Mouse (Mus musculus): ENCODE results near the gene Cdkn2aip. TPM values are rescaled to one million over a fixed set of nuclear protein-coding genes. Genes with fewer than 3 reads are reported as not detected.

Gene Cdkn2aip
- polyA plus RNA-seq, 2 experiments = 11.6 to 22.3 TPM

DNA sequence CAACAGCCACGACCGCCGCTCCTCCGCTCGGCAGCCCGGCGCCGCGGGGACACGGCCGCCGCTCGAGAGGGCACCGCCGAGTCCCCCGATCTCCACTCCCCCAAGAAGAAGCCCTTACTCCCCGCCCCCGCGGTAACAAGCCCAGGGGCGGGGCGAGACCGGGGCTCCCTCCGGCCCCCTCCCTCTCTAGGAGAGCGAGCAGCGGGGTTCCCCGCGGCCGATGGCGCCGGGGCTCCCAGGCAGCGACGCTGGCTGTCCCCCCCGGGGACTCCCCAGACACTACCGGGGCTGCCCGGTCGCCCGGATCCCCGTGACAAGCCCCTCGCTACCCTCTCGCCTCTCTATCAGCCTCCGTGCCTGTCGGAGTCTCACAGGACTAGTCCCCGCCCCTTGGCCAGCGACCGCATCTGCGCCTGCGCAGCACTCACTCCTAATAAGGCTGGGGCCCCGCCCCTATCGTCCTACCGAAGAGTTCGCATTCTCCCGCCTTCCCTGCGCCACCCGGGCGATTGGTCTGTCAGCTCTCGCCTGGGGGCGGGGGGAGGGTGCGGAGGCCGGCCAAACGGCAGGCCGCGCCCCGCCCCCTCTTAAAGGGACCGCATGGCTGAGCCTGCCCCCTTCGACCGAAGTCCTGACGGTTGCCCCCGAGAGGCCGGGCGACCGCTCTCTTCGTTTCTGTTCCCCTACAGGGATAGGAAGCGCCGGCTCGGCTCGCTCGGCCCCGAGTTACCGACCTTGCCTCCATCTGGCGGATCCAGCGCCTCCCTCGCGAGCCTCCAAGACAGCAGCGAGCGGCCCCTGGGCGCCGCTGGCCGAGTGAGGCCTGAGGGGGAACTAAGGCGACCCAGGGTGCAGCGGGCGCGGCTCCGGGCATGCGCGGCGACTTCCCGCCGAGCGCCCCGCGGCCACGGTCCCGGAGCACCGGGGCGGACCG is 38.7 kb downstream of the Cdkn2aip start, which contains the start of gene Ing2:
Ing2 (minus strand) TSS at position 780 of the 934 bp plus-strand sequence.
- DNase-seq (ENCODE audit: low spot score) (peak; percentile 100), ATAC-seq (ENCODE audit: low FRiP score, low read depth) (peak; percentile 92)
- H3K27me3 ChIP-seq (ENCODE audit: control insufficient read depth, insufficient read depth, low read length) = no peaks in the 10 kb centered on the region
- peak; percentile 55; the same call in 1 of the 2 replicates for TF ChIP-seq POLR2A (IDR thresholded peaks at IDR 0.05; ENCODE audit: borderline replicate concordance, extremely low read depth, insufficient read depth, insufficient read length)
- peak within 1 kb of the TSS; percentile 64 for H3K4me2 ChIP-seq (replicated peaks; ENCODE audit: low read depth, low read length, severe bottlenecking)
- peak within 1 kb of the TSS; percentile 89 for H3K4me3 ChIP-seq (replicated peaks; ENCODE audit: low read length)
- peaks cover 11% of the 10 kb centered on the region for H3K4me1 ChIP-seq (ENCODE audit: control insufficient read depth, insufficient read depth, low read length)
- WGBS = 1% methylated on average over 64 of the region's 106 CpGs
- peak within 1 kb of the TSS; percentile 91 for H3K27ac ChIP-seq (replicated peaks; ENCODE audit: low read depth, low read length)
- no peaks in the 10 kb centered on the region for H3K36me3 ChIP-seq (ENCODE audit: control insufficient read depth, insufficient read depth, low read length)
- peak within 1 kb of the TSS; percentile 84 for H3K9ac ChIP-seq (ENCODE audit: low read depth, low read length, severe bottlenecking)
- H3K9me3 ChIP-seq (ENCODE audit: control insufficient read depth, low read length) = no peaks in the 10 kb centered on the region

DNA sequence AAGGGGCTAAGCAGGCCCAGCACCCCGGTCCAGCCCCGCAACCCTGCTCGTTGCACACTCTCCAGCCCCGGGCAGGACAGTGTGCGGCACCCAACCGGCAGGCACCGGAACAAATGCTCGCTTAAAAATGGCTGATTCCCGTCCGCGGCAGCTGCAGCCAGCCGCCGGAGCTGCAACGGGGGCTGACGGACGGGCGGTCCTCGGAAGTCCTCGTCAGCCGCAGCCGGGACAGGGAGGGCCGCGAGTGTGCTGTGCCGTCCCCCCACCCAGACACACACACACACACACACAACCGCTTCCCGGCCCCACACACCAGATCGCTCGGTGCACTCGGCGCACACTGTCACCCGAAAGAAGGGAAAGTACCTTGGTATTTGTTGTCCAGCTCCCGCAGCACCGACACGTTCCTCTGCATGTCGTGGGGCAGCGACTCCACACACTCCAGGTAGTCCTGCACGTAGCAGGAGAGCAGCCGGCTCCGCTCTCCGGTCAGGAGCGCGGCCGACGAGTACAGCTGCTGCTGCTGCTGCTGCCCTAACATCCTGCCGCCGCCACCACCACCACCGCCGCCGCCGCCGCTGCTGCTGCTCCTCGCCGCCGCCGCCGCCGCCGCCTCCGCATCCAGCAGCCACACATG is 39.5 kb downstream of the Cdkn2aip start:
- ATAC-seq (ENCODE audit: low FRiP score, low read depth) (no peak), DNase-seq (ENCODE audit: low spot score) (no peak)
- H3K9me3 ChIP-seq (ENCODE audit: control insufficient read depth, low read length) = no peaks in the 10 kb centered on the region
- peak overlapping the region; percentile 81 for H3K9ac ChIP-seq (ENCODE audit: low read depth, low read length, severe bottlenecking)
- H3K36me3 ChIP-seq (ENCODE audit: control insufficient read depth, insufficient read depth, low read length) = no peaks in the 10 kb centered on the region
- peak overlapping the region; percentile 89 for H3K4me3 ChIP-seq (replicated peaks; ENCODE audit: low read length)
- peak overlapping the region; percentile 82 for H3K27ac ChIP-seq (replicated peaks; ENCODE audit: low read depth, low read length)
- no peaks in the 10 kb centered on the region for H3K27me3 ChIP-seq (ENCODE audit: control insufficient read depth, insufficient read depth, low read length)
- H3K4me2 ChIP-seq (replicated peaks; ENCODE audit: low read depth, low read length, severe bottlenecking) = peak overlapping the region; percentile 63
- TF ChIP-seq POLR2A (IDR thresholded peaks at IDR 0.05; ENCODE audit: borderline replicate concordance, extremely low read depth, insufficient read depth, insufficient read length) = no peak
- peaks cover 11% of the 10 kb centered on the region for H3K4me1 ChIP-seq (ENCODE audit: control insufficient read depth, insufficient read depth, low read length)
- WGBS = under 1% methylated on average over 39 of the region's 59 CpGs

GRCm38 (mm10) chr8:47673317-47674139 is 40.2 kb downstream of the Cdkn2aip start:
- ATAC-seq (ENCODE audit: low FRiP score, low read depth) (peak; percentile 58), DNase-seq (ENCODE audit: low spot score) (peak; percentile 77)
- Histone ChIP-seq H3K4me1 (ENCODE audit: control insufficient read depth, insufficient read depth, low read length) (peaks cover 11% of the 10 kb centered on the region), H3K27ac (replicated peaks; ENCODE audit: low read depth, low read length) (peak overlapping the region; percentile 82), H3K4me3 (replicated peaks; ENCODE audit: low read length) (peak overlapping the region; percentile 89), H3K9me3 (ENCODE audit: control insufficient read depth, low read length) (no peaks in the 10 kb centered on the region), H3K4me2 (replicated peaks; ENCODE audit: low read depth, low read length, severe bottlenecking) (peak overlapping the region; percentile 63), H3K9ac (ENCODE audit: low read depth, low read length, severe bottlenecking) (peak overlapping the region; percentile 81), H3K27me3 (ENCODE audit: control insufficient read depth, insufficient read depth, low read length) (no peaks in the 10 kb centered on the region), H3K36me3 (ENCODE audit: control insufficient read depth, insufficient read depth, low read length) (peaks cover 5% of the 10 kb centered on the region)
- under 1% methylated on average over 40 of the region's 53 CpGs for WGBS
- TF ChIP-seq POLR2A (IDR thresholded peaks at IDR 0.05; ENCODE audit: borderline replicate concordance, extremely low read depth, insufficient read depth, insufficient read length) = 0 out of 2 replicates have a peak, but pooled peaks have one; percentile 14

GRCm38 (mm10) chr8:47664231-47664785 is 49.4 kb downstream of the Cdkn2aip start:
- no peak overlapping the region for H3K27ac ChIP-seq (replicated peaks; ENCODE audit: low read depth, low read length)
- H3K4me2 ChIP-seq (replicated peaks; ENCODE audit: low read depth, low read length, severe bottlenecking) = no peak overlapping the region
- H3K9ac ChIP-seq (ENCODE audit: low read depth, low read length, severe bottlenecking) = no peak overlapping the region
- H3K27me3 ChIP-seq (ENCODE audit: control insufficient read depth, insufficient read depth, low read length) = no peaks in the 10 kb centered on the region
- H3K9me3 ChIP-seq (ENCODE audit: control insufficient read depth, low read length) = no peaks in the 10 kb centered on the region
- no peak for ATAC-seq (ENCODE audit: low FRiP score, low read depth)
- no peaks in the 10 kb centered on the region for H3K4me1 ChIP-seq (ENCODE audit: control insufficient read depth, insufficient read depth, low read length)
- peaks cover 14% of the 10 kb centered on the region for H3K36me3 ChIP-seq (ENCODE audit: control insufficient read depth, insufficient read depth, low read length)
- no peak overlapping the region for H3K4me3 ChIP-seq (replicated peaks; ENCODE audit: low read length)
- no peak for DNase-seq (ENCODE audit: low spot score)
- 84% methylated on average over 8 of the region's 8 CpGs for WGBS
- TF ChIP-seq POLR2A (IDR thresholded peaks at IDR 0.05; ENCODE audit: borderline replicate concordance, extremely low read depth, insufficient read depth, insufficient read length) = no peak

All from limb, embryonic 14.5 days (tissue).